Mouse (Mus musculus) thymus, adult 2 months (tissue): ENCODE results near the gene Tmprss9.

Experiments used
- CTCF ChIP-seq: fragments of 200-500 bp; IDR thresholded peaks from 2 replicates; pipeline ENCODE4 v1.5.1; 2012; ENCODE audit warnings: mild to moderate bottlenecking, control low read depth, low read length, moderate library complexity, borderline replicate concordance; ENCODE audit not compliant: control insufficient read depth, poor library complexity, insufficient read depth; ENCODE audit errors: extremely low read depth
- POLR2A ChIP-seq: fragments of 200-500 bp; IDR thresholded peaks from 2 replicates; pipeline ENCODE4 v1.6.1; 2012; ENCODE audit warnings: mild to moderate bottlenecking, low read length, control low read depth, moderate library complexity; ENCODE audit not compliant: control insufficient read depth, poor library complexity, insufficient read depth; ENCODE audit errors: extremely low read depth

GRCm38 (mm10) chr10:80911354-80911753 lies 39.7 kb downstream of the Tmprss9 start:
- no peak for TF ChIP-seq CTCF
- no peak for TF ChIP-seq POLR2A
